ENCODE assay signal across 24 mouse cellular contexts in the genomic region with DNA sequence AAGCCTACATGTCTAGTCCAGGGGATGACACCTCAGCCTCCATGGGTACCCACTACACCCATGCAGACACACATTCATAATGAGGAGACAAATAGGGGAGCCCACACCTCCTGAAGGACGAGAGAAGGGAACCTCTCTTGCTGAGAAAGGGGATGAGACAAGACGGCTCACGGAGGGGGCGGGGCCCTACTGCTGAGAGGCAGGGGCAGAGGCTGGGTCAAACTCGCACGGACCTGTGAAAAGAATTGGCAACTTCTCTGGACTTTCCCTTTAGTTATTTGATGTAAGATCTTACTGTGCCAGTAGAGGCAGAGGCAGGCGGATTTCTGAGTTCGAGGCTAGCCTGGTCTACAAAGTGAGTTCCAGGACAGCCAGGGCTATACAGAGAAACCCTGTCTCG. TPM values are rescaled to one million over a fixed set of nuclear protein-coding genes. Genes with fewer than 3 reads are reported as not detected.
DNase-seq lines count a peak whose midpoint lies in the region; ATAC-seq and TF ChIP-seq lines count a peak whose summit lies in the region.
"Had no signal": no experiment of that assay in that cellular context is flagged by ENCODE, and none has a peak within 500 bp of the region (broad histone marks: within the 10 kb centered on the region; RNA-seq: fewer than 3 reads in every experiment).

No protein-coding gene starts in this region.

- TF ChIP-seq CTCF in stomach, postnatal 0 days (IDR thresholded peaks at IDR 0.05; ENCODE audit: low read depth), result no peak
- TF ChIP-seq CTCF in forebrain, postnatal 0 days (IDR thresholded peaks at IDR 0.05; ENCODE audit: low read depth), result no peak

- peak; percentile 55 for DNase-seq in ZHBTc4 (ENCODE audit: low read depth, low spot score)
- no peak for DNase-seq in liver, embryonic 13.5 days
- DNase-seq in stomach, postnatal 0 days (ENCODE audit: low spot score), result no peak
- DNase-seq in forebrain, postnatal 0 days, result no peak
- no peak for DNase-seq in urinary bladder, postnatal 36 days (ENCODE audit: low spot score in 2 of 2)
- DNase-seq: adrenal gland, adult 2 months; adrenal gland, postnatal 25 days; B cell, adult 2 months; cerebellum, adult 18-20 months; cerebellum, adult 9-11 months; cerebellum, postnatal 36 days; gastrocnemius, postnatal 14 days; heart, postnatal 10 days; heart, postnatal 4 days had no signal

- no peaks in the 10 kb centered on the region for H3K9me3 ChIP-seq in erythroblast, embryonic 14.5 days (ENCODE audit: control insufficient read depth, low read length)
- no peaks in the 10 kb centered on the region for H3K9me3 ChIP-seq in liver, embryonic 13.5 days (replicated peaks)
- no peaks in the 10 kb centered on the region for H3K9me3 ChIP-seq in stomach, postnatal 0 days (ENCODE audit: control insufficient read depth, low read length)
- no peaks in the 10 kb centered on the region for H3K9me3 ChIP-seq in forebrain, postnatal 0 days (ENCODE audit: low read length)
- H3K9me3 ChIP-seq: embryonic facial prominence, embryonic 10.5 days; forebrain, embryonic 15.5 days; hindbrain, embryonic 12.5 days had no signal

- TF ChIP-seq EP300 in stomach, postnatal 0 days (optimal IDR thresholded peaks at IDR 0.05), result no peak

- WGBS in liver, embryonic 13.5 days (ENCODE audit: insufficient replicate concordance), result 61% methylated on average over 9 of the region's 9 CpGs
- 60% methylated on average over 9 of the region's 9 CpGs for WGBS in stomach, postnatal 0 days
- 63% methylated on average over 9 of the region's 9 CpGs for WGBS in forebrain, postnatal 0 days

- peaks cover 84% of the 10 kb centered on the region for H3K4me1 ChIP-seq in erythroblast, embryonic 14.5 days (ENCODE audit: control insufficient read depth)
- peaks cover 71% of the 10 kb centered on the region for H3K4me1 ChIP-seq in liver, embryonic 13.5 days (replicated peaks)
- no peaks in the 10 kb centered on the region for H3K4me1 ChIP-seq in stomach, postnatal 0 days (replicated peaks; ENCODE audit: control insufficient read depth, insufficient read depth)
- H3K4me1 ChIP-seq in forebrain, postnatal 0 days (ENCODE audit: insufficient read depth), result no peaks in the 10 kb centered on the region

- no peak overlapping the region for H3K4me2 ChIP-seq in liver, embryonic 13.5 days
- H3K4me2 ChIP-seq in stomach, postnatal 0 days (replicated peaks; ENCODE audit: low read depth), result no peak overlapping the region
- H3K4me2 ChIP-seq in forebrain, postnatal 0 days (ENCODE audit: low read depth), result no peak overlapping the region
- H3K4me2 ChIP-seq: forebrain, embryonic 15.5 days; hindbrain, embryonic 12.5 days had no signal

- peak overlapping the region; percentile 98 for H3K27ac ChIP-seq in liver, embryonic 13.5 days
- H3K27ac ChIP-seq in stomach, postnatal 0 days (replicated peaks), result no peak overlapping the region
- no peak overlapping the region for H3K27ac ChIP-seq in forebrain, postnatal 0 days (ENCODE audit: low read depth, low read length)
- H3K27ac ChIP-seq: embryonic facial prominence, embryonic 10.5 days; forebrain, embryonic 15.5 days; hindbrain, embryonic 12.5 days had no signal

- peak overlapping the region; percentile 15 for H3K4me3 ChIP-seq in erythroblast, embryonic 14.5 days (replicated peaks)
- H3K4me3 ChIP-seq in liver, embryonic 13.5 days (replicated peaks), result no peak overlapping the region
- H3K4me3 ChIP-seq in stomach, postnatal 0 days (ENCODE audit: low read depth, low read length), result no peak overlapping the region
- no peak overlapping the region for H3K4me3 ChIP-seq in forebrain, postnatal 0 days (ENCODE audit: low read depth, low read length)
- H3K4me3 ChIP-seq: embryonic facial prominence, embryonic 10.5 days; forebrain, embryonic 15.5 days; hindbrain, embryonic 12.5 days had no signal

- H3K9ac ChIP-seq in liver, embryonic 13.5 days, result peak overlapping the region; percentile 72
- 0 out of 2 replicates have a peak overlapping the region, but pooled peaks have one; percentile 35 for H3K9ac ChIP-seq in stomach, postnatal 0 days (ENCODE audit: low read length)
- H3K9ac ChIP-seq in forebrain, postnatal 0 days, result no peak overlapping the region
- H3K9ac ChIP-seq: forebrain, embryonic 15.5 days; hindbrain, embryonic 12.5 days had no signal

- H3K27me3 ChIP-seq in erythroblast, embryonic 14.5 days (ENCODE audit: control insufficient read depth), result no peaks in the 10 kb centered on the region
- no peaks in the 10 kb centered on the region for H3K27me3 ChIP-seq in liver, embryonic 13.5 days
- no peaks in the 10 kb centered on the region for H3K27me3 ChIP-seq in stomach, postnatal 0 days (ENCODE audit: control insufficient read depth, insufficient read depth, low read length)
- H3K27me3 ChIP-seq in forebrain, postnatal 0 days (ENCODE audit: insufficient read depth, low read length), result no peaks in the 10 kb centered on the region
- H3K27me3 ChIP-seq: forebrain, embryonic 15.5 days; hindbrain, embryonic 12.5 days had no signal

- ATAC-seq in erythroblast, adult 5-6 weeks (replicated peaks; ENCODE audit: low FRiP score, poor library complexity, severe bottlenecking), result no peak
- ATAC-seq in liver, embryonic 13.5 days (ENCODE audit: low read depth), result no peak
- ATAC-seq in stomach, postnatal 0 days (ENCODE audit: low FRiP score, low TSS enrichment), result no peak
- ATAC-seq in forebrain, postnatal 0 days, result no peak
- ATAC-seq: CD4-positive, CD25-positive, alpha-beta regulatory T cell, adult 4 months; forebrain, embryonic 15.5 days; hindbrain, embryonic 16.5 days had no signal

- peaks cover 81% of the 10 kb centered on the region for H3K36me3 ChIP-seq in erythroblast, embryonic 14.5 days (ENCODE audit: control insufficient read depth)
- H3K36me3 ChIP-seq in liver, embryonic 13.5 days, result peaks cover 36% of the 10 kb centered on the region
- peaks cover 13% of the 10 kb centered on the region for H3K36me3 ChIP-seq in stomach, postnatal 0 days (ENCODE audit: control insufficient read depth, insufficient read depth, low read length)
- H3K36me3 ChIP-seq in forebrain, postnatal 0 days (ENCODE audit: insufficient read depth), result peaks cover 25% of the 10 kb centered on the region

RNA-seq across cellular contexts. Expression of gene Rexo1, which starts 9.0 kb away (rescaled TPM):
- 14.5 and 15.5 TPM in 2 replicates for polyA plus RNA-seq in erythroblast, embryonic 14.5 days (2012)
- total RNA-seq in erythroblast, adult 5-6 weeks (2015; ENCODE audit: low replicate concordance), result 18.0 and 20.2 TPM in 2 replicates
- total RNA-seq in erythroblast, adult 5-6 weeks (2017; ENCODE audit: low replicate concordance), result 10.7 and 12.0 TPM in 2 replicates
- polyA plus RNA-seq in liver, embryonic 13.5 days (2015; fragmentation: Nextera tagmentation; extraction: Ambion mirVana), result 13.4 and 13.8 TPM in 2 replicates
- polyA plus RNA-seq in stomach, postnatal 0 days (2015; fragmentation: Nextera tagmentation; extraction: Ambion mirVana), result 7.1 and 8.5 TPM in 2 replicates
- total RNA-seq in forebrain, postnatal 0 days (2014; rRNA removed), result 40.3 and 41.9 TPM in 2 replicates
- polyA plus RNA-seq in forebrain, postnatal 0 days (2015; fragmentation: Nextera tagmentation; extraction: Ambion mirVana), result 27.9 and 30.5 TPM in 2 replicates

RNA-seq across cellular contexts. Expression of gene Atp8b3, which starts 13.4 kb away (rescaled TPM):
- 0.01 and 0.03 TPM in 2 replicates for polyA plus RNA-seq in erythroblast, embryonic 14.5 days (2012)
- total RNA-seq in erythroblast, adult 5-6 weeks (2015; ENCODE audit: low replicate concordance), result not detected in 2 replicates
- 0.43 TPM in 1 of 2 replicates, not detected in the other for total RNA-seq in erythroblast, adult 5-6 weeks (2017; ENCODE audit: low replicate concordance)
- polyA plus RNA-seq in liver, embryonic 13.5 days (2015; fragmentation: Nextera tagmentation; extraction: Ambion mirVana), result 0.02 and 0.03 TPM in 2 replicates
- polyA plus RNA-seq in stomach, postnatal 0 days (2015; fragmentation: Nextera tagmentation; extraction: Ambion mirVana), result 0.02 and 0.10 TPM in 2 replicates
- 0.05 and 0.38 TPM in 2 replicates for total RNA-seq in forebrain, postnatal 0 days (2014; rRNA removed)
- 0.16 and 0.46 TPM in 2 replicates for polyA plus RNA-seq in forebrain, postnatal 0 days (2015; fragmentation: Nextera tagmentation; extraction: Ambion mirVana)
- total RNA-seq: gastrocnemius, adult 18-20 months; gastrocnemius, postnatal 14 days; granulocyte monocyte progenitor cell, adult 5-6 weeks; heart, postnatal 10 days; heart, postnatal 4 days; MEL had no signal
- polyA plus RNA-seq: CD4-positive, CD25-positive, alpha-beta regulatory T cell, adult 4 months had no signal

RNA-seq across cellular contexts. Expression of gene Klf16, which starts 24.8 kb away (rescaled TPM):
- 19.9 and 21.2 TPM in 2 replicates for polyA plus RNA-seq in erythroblast, embryonic 14.5 days (2012)
- 0.96 and 1.0 TPM in 2 replicates for total RNA-seq in erythroblast, adult 5-6 weeks (2015; ENCODE audit: low replicate concordance)
- total RNA-seq in erythroblast, adult 5-6 weeks (2017; ENCODE audit: low replicate concordance), result 2.3 and 4.2 TPM in 2 replicates
- 13.4 and 14.1 TPM in 2 replicates for polyA plus RNA-seq in liver, embryonic 13.5 days (2015; fragmentation: Nextera tagmentation; extraction: Ambion mirVana)
- polyA plus RNA-seq in stomach, postnatal 0 days (2015; fragmentation: Nextera tagmentation; extraction: Ambion mirVana), result 8.3 and 8.4 TPM in 2 replicates
- 17.9 and 18.7 TPM in 2 replicates for total RNA-seq in forebrain, postnatal 0 days (2014; rRNA removed)
- polyA plus RNA-seq in forebrain, postnatal 0 days (2015; fragmentation: Nextera tagmentation; extraction: Ambion mirVana), result 13.3 and 14.1 TPM in 2 replicates

RNA-seq across cellular contexts. Expression of gene Abhd17a, which starts 37.8 kb away (rescaled TPM):
- polyA plus RNA-seq in erythroblast, embryonic 14.5 days (2012), result 103 and 117 TPM in 2 replicates
- 23.6 and 66.1 TPM in 2 replicates for total RNA-seq in erythroblast, adult 5-6 weeks (2015; ENCODE audit: low replicate concordance)
- 2.0 and 7.7 TPM in 2 replicates for total RNA-seq in erythroblast, adult 5-6 weeks (2017; ENCODE audit: low replicate concordance)
- polyA plus RNA-seq in liver, embryonic 13.5 days (2015; fragmentation: Nextera tagmentation; extraction: Ambion mirVana), result 45.1 and 51.7 TPM in 2 replicates
- 92.5 and 103 TPM in 2 replicates for polyA plus RNA-seq in stomach, postnatal 0 days (2015; fragmentation: Nextera tagmentation; extraction: Ambion mirVana)
- total RNA-seq in forebrain, postnatal 0 days (2014; rRNA removed), result 156 and 201 TPM in 2 replicates
- 154 and 155 TPM in 2 replicates for polyA plus RNA-seq in forebrain, postnatal 0 days (2015; fragmentation: Nextera tagmentation; extraction: Ambion mirVana)

RNA-seq across cellular contexts. Expression of gene Scamp4, which starts 50.3 kb away (rescaled TPM):
- 6.8 and 7.3 TPM in 2 replicates for polyA plus RNA-seq in erythroblast, embryonic 14.5 days (2012)
- 7.3 and 14.0 TPM in 2 replicates for total RNA-seq in erythroblast, adult 5-6 weeks (2015; ENCODE audit: low replicate concordance)
- 2.6 and 3.1 TPM in 2 replicates for total RNA-seq in erythroblast, adult 5-6 weeks (2017; ENCODE audit: low replicate concordance)
- 52.0 and 54.6 TPM in 2 replicates for polyA plus RNA-seq in liver, embryonic 13.5 days (2015; fragmentation: Nextera tagmentation; extraction: Ambion mirVana)
- polyA plus RNA-seq in stomach, postnatal 0 days (2015; fragmentation: Nextera tagmentation; extraction: Ambion mirVana), result 67.8 and 77.3 TPM in 2 replicates
- 21.0 and 24.1 TPM in 2 replicates for total RNA-seq in forebrain, postnatal 0 days (2014; rRNA removed)
- polyA plus RNA-seq in forebrain, postnatal 0 days (2015; fragmentation: Nextera tagmentation; extraction: Ambion mirVana), result 86.8 and 87.9 TPM in 2 replicates
